Mouse (Mus musculus) heart, adult 2 months (tissue): ENCODE results near the gene Slc9b2.

Source experiments
- CTCF ChIP-seq: fragments of 200-600 bp; IDR thresholded peaks from 2 replicates; pipeline ENCODE4 v1.8.1; 2022; ENCODE audit warnings: antibody characterized with exemption, mild to moderate bottlenecking, moderate library complexity
- EP300 ChIP-seq: fragments of 200-500 bp; IDR thresholded peaks from 2 replicates; pipeline ENCODE4 v1.6.1; 2011; ENCODE audit warnings: low read depth, low read length, control low read depth; ENCODE audit not compliant: insufficient read depth

DNA sequence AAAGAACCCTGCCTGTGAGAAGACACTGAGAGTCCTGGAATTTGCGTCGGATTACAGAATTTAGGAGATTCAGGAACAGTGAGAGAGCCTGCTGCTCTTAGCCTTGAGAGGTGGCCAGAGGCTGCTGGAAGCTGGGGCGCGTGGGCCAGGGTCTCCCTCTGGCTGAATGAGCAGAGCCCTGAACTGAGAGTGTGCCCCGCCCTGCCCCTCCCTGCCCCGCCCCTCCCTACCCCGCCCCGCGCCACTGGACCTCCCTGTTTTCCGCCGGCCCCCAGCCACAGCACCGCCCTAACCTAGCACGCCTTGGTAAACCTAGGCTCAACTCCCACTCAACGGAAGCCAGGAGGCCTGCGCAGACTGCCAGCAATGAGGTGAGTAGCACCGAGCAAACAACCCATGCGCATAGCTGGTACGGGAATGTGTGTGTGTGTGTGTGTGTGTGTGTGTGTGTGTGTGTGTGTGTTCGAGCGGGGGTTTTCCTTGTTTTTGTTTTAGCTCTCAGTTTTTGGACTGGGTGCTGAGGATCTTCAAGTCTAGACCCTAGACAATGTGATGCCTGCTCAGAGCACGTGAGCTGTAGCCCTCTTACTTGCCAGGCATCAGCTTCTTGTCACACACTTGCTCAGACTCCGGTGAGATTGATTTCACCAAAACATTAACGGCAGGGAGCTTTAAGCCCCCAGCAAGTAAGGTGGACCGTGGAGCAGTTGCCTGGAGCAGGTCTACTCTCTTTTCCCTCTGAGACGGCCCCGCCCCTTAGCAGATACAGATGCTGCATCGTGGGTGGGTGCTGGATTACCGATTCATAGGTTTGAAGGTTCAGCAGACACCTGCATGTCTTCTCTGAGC lies at the start of gene Slc9b2:
- no peak for TF ChIP-seq CTCF
- no peak for TF ChIP-seq EP300
